Mouse (Mus musculus) ES-E14 (cell line): ENCODE results near the gene Fam111a. TPM values are rescaled to one million over a fixed set of nuclear protein-coding genes. Genes with fewer than 3 reads are reported as not detected.

Source experiments
- DNase-seq: peaks from one replicate; pipeline ENCODE4 v3.0.0-alpha.2; 2013; ENCODE audit warnings: low read depth, low spot score
- H3K27ac ChIP-seq: 2 replicates; pipeline ENCODE4 v1.5.1; 2012; ENCODE audit warnings: low read depth, mild to moderate bottlenecking, low read length, moderate library complexity, mixed read lengths; ENCODE audit not compliant: poor library complexity, insufficient read depth, severe bottlenecking
- H3K36me3 ChIP-seq: 2 replicates; pipeline ENCODE4 v1.6.1; 2012; ENCODE audit warnings: mild to moderate bottlenecking, low read length, moderate library complexity, mixed read lengths; ENCODE audit not compliant: control insufficient read depth, poor library complexity, insufficient read depth, severe bottlenecking
- H3K4me1 ChIP-seq, 2 experiments: fragments of 150-350 bp in 1 of 2; sonication (generic) in 1 of 2; 2 replicates each; pipeline ENCODE4 v1.6.1; 2012; ENCODE audit warnings: low read length in 2 of 2, mild to moderate bottlenecking in 1 of 2, mixed read lengths in 1 of 2; ENCODE audit not compliant: control insufficient read depth in 2 of 2, insufficient read depth in 2 of 2, poor library complexity in 1 of 2
- H3K4me3 ChIP-seq, 2 experiments: fragments of 150-350 bp in 1 of 2; sonication (generic) in 1 of 2; 2 replicates each; pipeline ENCODE4 v1.5.1; 2012; ENCODE audit warnings: low read length in 2 of 2, low read depth in 1 of 2, mild to moderate bottlenecking in 1 of 2, mixed read lengths in 1 of 2; ENCODE audit not compliant: insufficient read depth in 1 of 2, poor library complexity in 1 of 2, severe bottlenecking in 1 of 2
- H3K9ac ChIP-seq: 2 replicates; pipeline ENCODE4 v1.6.1; 2012; ENCODE audit warnings: low read depth, mild to moderate bottlenecking, low read length, mixed read lengths; ENCODE audit not compliant: poor library complexity, insufficient read depth, severe bottlenecking
- H3K9me3 ChIP-seq: fragments of 150-350 bp; sonication (generic); 2 replicates; pipeline ENCODE4 v1.6.1; 2012; ENCODE audit warnings: low read depth, mild to moderate bottlenecking, low read length; ENCODE audit not compliant: control insufficient read depth, insufficient read depth
- CHD2 ChIP-seq: IDR thresholded peaks from 2 replicates; pipeline ENCODE4 v1.6.1; 2014; ENCODE audit warnings: mild to moderate bottlenecking, low read depth, low read length, inconsistent platforms
- HCFC1 ChIP-seq: IDR thresholded peaks from 2 replicates; pipeline ENCODE4 v1.6.1; 2012; ENCODE audit warnings: low read length, inconsistent platforms, borderline replicate concordance; ENCODE audit not compliant: insufficient read depth
- MAFK ChIP-seq: IDR thresholded peaks from 2 replicates; pipeline ENCODE4 v1.6.1; 2014; ENCODE audit warnings: mild to moderate bottlenecking, low read depth, low read length, inconsistent platforms; ENCODE audit not compliant: insufficient read depth
- ZC3H11A ChIP-seq: IDR thresholded peaks from 2 replicates; pipeline ENCODE4 v1.6.1; 2012; ENCODE audit warnings: low read depth, mild to moderate bottlenecking, inconsistent platforms, low read length, borderline replicate concordance
- ZNF384 ChIP-seq: IDR thresholded peaks from 2 replicates; pipeline ENCODE4 v1.6.1; 2012; ENCODE audit warnings: low read depth, low read length, inconsistent platforms
- in situ Hi-C, 2 experiments: fragments of 600-800 bp; cut with MboI; formaldehyde crosslinking; loops; one replicate each; pipeline ENCODE4 v1.15.1; 2025; ENCODE audit warnings: low sequenced_read_pairs in 2 of 2, inconsistent platforms in 1 of 2; ENCODE audit not compliant: unreplicated experiment in 2 of 2
- total RNA-seq: library from RNA; depleted of rRNA; stranded (reverse); fragments of 300-350 nt; gene quantifications from 2 replicates; pipeline ENCODE4 v1.2.3, GENCODE M21; 2012

Fam111a gene
- total RNA-seq, 1 experiment: 15.0 TPM

DNA sequence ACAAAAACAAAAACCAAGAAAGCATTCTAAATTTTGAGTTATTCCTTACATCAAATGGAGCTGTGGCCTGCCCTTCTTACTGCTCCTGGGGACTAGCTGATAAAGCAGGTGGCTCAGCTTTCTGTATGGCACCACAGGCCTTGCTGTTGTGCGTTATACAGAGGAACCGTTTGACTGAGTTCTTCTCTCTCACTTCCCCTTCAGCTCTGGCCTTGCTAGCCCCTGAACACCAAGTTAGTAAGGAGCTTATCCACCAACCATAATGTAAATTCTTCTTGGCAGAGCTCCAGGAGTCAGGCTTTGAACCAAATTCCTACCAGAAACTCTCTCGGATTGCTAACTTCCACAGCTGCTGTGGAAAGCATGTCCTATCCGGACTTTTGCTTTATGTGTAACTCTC is 21.5 kb downstream of the Fam111a start:
- TF ChIP-seq CHD2 (no peak), MAFK (no peak), ZC3H11A (no peak), ZNF384 (no peak), HCFC1 (no peak)
- Histone ChIP-seq H3K9me3 (no peaks in the 10 kb centered on the region), H3K4me3 (no peak overlapping the region), H3K4me1 (no peaks in the 10 kb centered on the region), H3K36me3 (no peaks in the 10 kb centered on the region), H3K27ac (no peak overlapping the region), H3K9ac (no peak overlapping the region)
- no peak for DNase-seq
- in situ Hi-C loops: no loop called here

DNA sequence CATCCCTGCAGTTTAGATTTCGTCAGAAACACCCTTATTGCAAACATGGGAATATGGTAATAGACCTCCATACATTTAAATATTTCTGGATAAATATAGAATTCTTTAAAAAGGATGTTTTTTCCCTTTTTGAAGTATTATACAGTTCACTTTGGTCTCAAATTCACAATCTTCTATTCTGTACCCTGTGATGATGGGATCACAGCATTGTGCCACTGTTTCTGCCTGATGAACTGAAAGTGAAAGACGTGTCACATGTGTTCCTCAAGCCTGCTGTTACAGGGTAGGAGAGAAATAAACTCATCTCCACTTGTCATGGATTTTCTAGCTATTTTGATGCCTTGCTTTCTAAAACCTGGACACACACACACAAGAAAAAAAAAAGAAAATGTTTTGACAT is 25.3 kb downstream of the Fam111a start:
- Histone ChIP-seq H3K4me3 (no peak overlapping the region), H3K9me3 (no peaks in the 10 kb centered on the region), H3K27ac (no peak overlapping the region), H3K9ac (no peak overlapping the region), H3K36me3 (no peaks in the 10 kb centered on the region), H3K4me1 (peaks cover 0 to 5% of the 10 kb centered on the region in 2 experiments; a peak in 1 of 4 replicates)
- in situ Hi-C loops: no loop called here
- DNase-seq: no peak
- TF ChIP-seq ZNF384 (no peak), HCFC1 (no peak), MAFK (no peak), ZC3H11A (no peak), CHD2 (no peak)

DNA sequence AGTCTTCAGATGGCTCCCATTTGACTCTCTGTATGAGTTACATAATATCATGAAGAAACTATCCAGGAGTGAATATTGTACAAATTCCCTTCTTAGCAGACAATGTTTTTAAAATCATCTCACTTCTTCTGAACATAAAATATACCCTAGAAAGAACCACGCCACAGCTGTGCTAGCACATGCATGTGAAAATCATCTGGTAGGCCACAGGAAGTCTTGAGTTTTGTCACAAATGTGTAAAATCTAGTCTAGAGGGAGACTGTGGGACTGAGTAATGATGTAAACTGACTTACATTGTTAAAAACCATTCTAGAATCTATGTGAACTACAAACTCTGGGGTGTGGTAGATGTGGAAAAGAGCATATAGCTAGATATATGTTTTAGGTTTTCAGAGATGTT is 26.1 kb downstream of the Fam111a start:
- TF ChIP-seq HCFC1: no peak
- no peak for TF ChIP-seq ZNF384
- TF ChIP-seq MAFK: no peak
- no peak for TF ChIP-seq ZC3H11A
- no peak for TF ChIP-seq CHD2
- DNase-seq: no peak
- Histone ChIP-seq H3K4me1 (peaks cover 0 to 5% of the 10 kb centered on the region in 2 experiments; a peak in 1 of 4 replicates), H3K9ac (no peak overlapping the region), H3K4me3 (no peak overlapping the region), H3K27ac (no peak overlapping the region), H3K36me3 (no peaks in the 10 kb centered on the region), H3K9me3 (no peaks in the 10 kb centered on the region)
- in situ Hi-C loops: no loop called here

DNA sequence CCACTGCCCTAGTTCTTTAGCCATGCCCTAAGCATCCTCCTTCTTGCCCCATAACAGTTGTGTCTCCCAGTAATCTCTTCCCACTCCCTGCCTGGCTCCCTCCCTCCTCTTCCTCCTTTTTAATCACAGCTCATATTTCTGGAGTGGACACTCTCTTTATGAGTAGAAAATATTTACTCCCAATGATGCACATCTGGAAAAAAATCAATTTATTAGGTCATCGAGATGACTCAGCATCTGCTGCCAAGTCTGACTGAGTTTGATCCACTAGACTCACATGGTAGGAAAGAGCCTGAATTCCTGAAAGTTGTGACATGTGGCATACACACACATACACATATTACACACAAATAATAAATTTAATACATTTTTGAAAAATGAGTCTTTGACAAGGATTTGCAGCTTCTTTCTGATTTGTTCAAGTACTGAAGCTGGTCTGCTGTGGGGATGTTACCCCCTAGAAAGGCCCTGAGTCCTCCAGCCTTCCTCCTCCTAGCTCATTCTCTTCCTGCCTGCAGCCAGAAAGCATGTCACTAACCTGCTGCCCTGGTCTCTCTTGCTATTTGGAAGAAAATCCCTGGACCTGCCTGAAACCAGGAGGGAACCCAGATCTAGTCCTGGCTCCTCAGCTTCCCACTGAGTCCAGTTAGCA is 27.2 kb downstream of the Fam111a start:
- TF ChIP-seq MAFK (0 out of 2 replicates have a peak, but pooled peaks have one; percentile 20), HCFC1 (no peak), ZC3H11A (no peak)
- in situ Hi-C loops: no loop called here
- peak overlapping the region in 1 of 2 experiments; percentile 16; a peak in 1 of 4 replicates for H3K4me3 ChIP-seq
- no peaks in the 10 kb centered on the region for H3K9me3 ChIP-seq
- H3K36me3 ChIP-seq: no peaks in the 10 kb centered on the region
- no peak overlapping the region for H3K9ac ChIP-seq
- no peak overlapping the region for H3K27ac ChIP-seq
- DNase-seq: no peak
- peaks cover 0 to 5% of the 10 kb centered on the region in 2 experiments; a peak in 1 of 4 replicates for H3K4me1 ChIP-seq
